Mouse (Mus musculus): ENCODE data around the gene Prkar2a.
"Not testable (repeated sequence)": the region's sequence is repeated elsewhere in the genome, so short reads cannot be mapped to it uniquely, and the experiment has no call there.

Gene Prkar2a

GRCm38 (mm10) chr9:108689106-108689505 is at the start of gene Prkar2a:
Gene Prkar2a, plus strand, starts transcription at chr9:108689314.
- no peak for DNase-seq (ENCODE audit: low spot score)

GRCm38 (mm10) chr9:108639825-108640224 is 49.3 kb upstream of the Prkar2a start:
- DNase-seq (ENCODE audit: low spot score) = no peak

- DNase-seq (ENCODE audit: low spot score) = no peak
These were observed 40.9 kb upstream of the Prkar2a start for GRCm38 (mm10) chr9:108648166-108648565.

GRCm38 (mm10) chr9:108648611-108649560 is 40.2 kb upstream of the Prkar2a start, which contains the start of gene Arih2:
Gene Arih2, minus strand, starts transcription at chr9:108649386.
- DNase-seq (ENCODE audit: low spot score) = peak; percentile 89

GRCm38 (mm10) chr9:108649561-108650440 is 39.3 kb upstream of the Prkar2a start:
- DNase-seq (ENCODE audit: low spot score) = no peak

GRCm38 (mm10) chr9:108654566-108655464 is 34.3 kb upstream of the Prkar2a start:
- DNase-seq (ENCODE audit: low spot score) = no peak

- not testable (repeated sequence) for DNase-seq (ENCODE audit: low spot score)
These were observed 33.2 kb upstream of the Prkar2a start for GRCm38 (mm10) chr9:108655865-108656264.

- DNase-seq (ENCODE audit: low spot score) = peak; percentile 68
These were observed 27.2 kb upstream of the Prkar2a start, which contains the start of gene Slc25a20 for GRCm38 (mm10) chr9:108661677-108662612. Gene Slc25a20, plus strand, starts transcription at chr9:108662088.

- DNase-seq (ENCODE audit: low spot score) = no peak
These were observed 26.5 kb upstream of the Prkar2a start for GRCm38 (mm10) chr9:108662660-108663059.

- DNase-seq (ENCODE audit: low spot score) = no peak
These were observed 19.2 kb upstream of the Prkar2a start for GRCm38 (mm10) chr9:108669875-108670274.

- DNase-seq (ENCODE audit: low spot score) = no peak
These were observed 16.0 kb upstream of the Prkar2a start for GRCm38 (mm10) chr9:108673151-108673550.

GRCm38 (mm10) chr9:108680026-108680425 is 9.1 kb upstream of the Prkar2a start:
- no peak for DNase-seq (ENCODE audit: low spot score)

- DNase-seq (ENCODE audit: low spot score) = no peak
These were observed 2.6 kb upstream of the Prkar2a start for GRCm38 (mm10) chr9:108686475-108686887.

- no peak for DNase-seq (ENCODE audit: low spot score)
These were observed 1.9 kb upstream of the Prkar2a start for GRCm38 (mm10) chr9:108687181-108687580.

- DNase-seq (ENCODE audit: low spot score) = no peak
These were observed 1.4 kb upstream of the Prkar2a start for GRCm38 (mm10) chr9:108687686-108688085.

- DNase-seq (ENCODE audit: low spot score) = no peak
These were observed 663 bp upstream of the Prkar2a start for GRCm38 (mm10) chr9:108688451-108688850.

- DNase-seq (ENCODE audit: low spot score) = no peak
These were observed 879 bp downstream of the Prkar2a start for GRCm38 (mm10) chr9:108689993-108690392.

GRCm38 (mm10) chr9:108690914-108691313 is 1.8 kb downstream of the Prkar2a start:
- DNase-seq (ENCODE audit: low spot score) = no peak

GRCm38 (mm10) chr9:108691371-108691770 is 2.3 kb downstream of the Prkar2a start:
- DNase-seq (ENCODE audit: low spot score) = no peak

GRCm38 (mm10) chr9:108691846-108692225 is 2.7 kb downstream of the Prkar2a start:
- peak; percentile 82 for DNase-seq (ENCODE audit: low spot score)

Measured in ovary, postnatal 14 days (tissue).